Mouse (Mus musculus): Measurements from ENCODE around the gene Spout1.
A peak's percentile ranks its signal among the peaks of the same experiment; 100 is the strongest.

The Spout1 gene

DNA sequence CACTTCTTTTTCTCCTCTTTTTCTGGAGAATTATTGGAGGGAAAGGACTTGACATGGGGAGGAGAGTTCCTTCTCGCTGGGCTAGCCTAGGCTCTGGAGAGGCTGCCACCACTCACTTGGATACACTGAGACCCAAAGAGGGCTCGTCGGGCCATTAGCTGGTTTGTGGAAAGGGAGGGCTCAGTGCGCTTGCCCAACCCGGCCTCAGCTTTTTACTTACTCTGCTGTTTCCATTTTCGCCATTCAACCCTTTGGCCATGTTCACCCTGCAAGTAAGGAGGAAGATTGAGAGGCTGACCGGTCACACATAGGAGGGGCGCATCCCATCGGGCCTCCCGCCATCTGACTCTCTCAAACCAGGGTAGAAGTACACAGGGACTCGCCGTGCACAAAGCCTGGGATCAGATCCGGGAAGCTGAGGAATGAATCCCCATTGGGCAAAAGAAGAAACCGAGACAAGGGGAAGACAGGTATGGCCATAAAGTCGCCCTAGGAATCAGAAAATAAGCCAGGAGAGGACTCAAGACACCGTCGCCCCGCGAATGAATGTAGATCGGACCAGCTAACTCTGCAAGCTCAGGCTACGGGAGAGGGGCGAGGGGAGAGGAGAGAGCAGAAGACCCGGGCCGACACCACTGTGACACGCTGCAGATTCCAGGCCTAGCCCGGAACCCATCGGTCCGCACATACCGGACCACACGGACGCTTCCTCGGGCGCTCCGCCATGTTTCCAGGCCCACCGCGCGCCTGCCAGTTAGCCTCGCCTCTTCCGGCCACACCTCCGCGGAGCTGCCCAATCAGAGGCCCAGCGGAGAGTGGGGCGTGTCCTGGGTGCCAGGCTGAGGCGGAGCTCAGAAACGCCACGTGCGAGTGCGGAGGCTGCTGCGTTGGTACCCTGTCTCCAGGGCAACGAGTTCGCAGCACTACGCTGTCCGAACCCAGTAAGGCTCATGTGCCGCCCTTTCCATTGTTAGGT, at the start of gene Spout1:
Gene Spout1 (minus strand): TSS at position 760 of the 976 bp plus-strand sequence.
- DNase-seq (ENCODE audit: low spot score): peak; percentile 86

DNA sequence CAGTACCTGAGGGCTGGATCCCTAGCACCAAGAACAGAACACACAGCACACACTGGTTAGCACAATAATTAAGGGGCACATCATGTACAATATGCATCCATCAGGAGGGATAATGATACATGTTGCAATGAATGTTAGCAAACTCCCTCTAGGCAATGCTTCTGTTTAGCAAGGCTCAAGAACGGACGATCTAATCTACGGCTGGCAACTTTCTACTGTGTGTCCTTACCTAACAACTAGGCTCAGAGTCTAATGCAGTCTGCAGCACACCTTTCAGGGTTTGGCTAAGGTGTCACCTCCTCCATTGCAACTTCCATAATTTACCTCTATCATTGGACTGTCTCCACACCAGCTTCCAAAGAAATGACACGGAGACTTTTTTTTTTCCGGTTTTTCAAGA, 38.0 kb upstream of the Spout1 start:
- no peak for DNase-seq (ENCODE audit: low spot score)

GRCm38 (mm10) chr2:30215493-30215892, 37.2 kb upstream of the Spout1 start:
- no peak for DNase-seq (ENCODE audit: low spot score)

- DNase-seq (ENCODE audit: low spot score): no peak
These were observed 36.5 kb upstream of the Spout1 start for GRCm38 (mm10) chr2:30214745-30215144.

DNA sequence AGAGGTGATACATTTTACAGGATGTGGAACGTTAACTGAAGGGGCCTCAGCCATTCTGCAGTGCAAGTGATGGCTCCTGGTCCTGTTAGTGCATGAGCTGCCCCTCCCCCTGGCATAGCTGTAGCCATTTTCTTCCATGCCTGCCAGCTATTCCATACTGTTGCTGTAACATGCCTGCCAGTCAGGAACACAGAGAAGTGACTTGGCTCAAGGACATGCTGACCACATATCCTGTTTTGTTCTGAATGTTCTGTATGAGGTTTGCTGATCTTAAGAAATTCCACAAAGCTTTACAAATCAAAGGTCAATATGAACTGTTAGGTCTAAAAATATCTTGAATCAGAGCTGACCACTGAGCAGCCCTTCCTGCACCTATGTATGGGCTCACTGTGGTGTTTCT, 34.7 kb upstream of the Spout1 start:
- no peak for DNase-seq (ENCODE audit: low spot score)

- DNase-seq (ENCODE audit: low spot score): no peak
These were observed 33.9 kb upstream of the Spout1 start for GRCm38 (mm10) chr2:30212169-30212545.

- no peak for DNase-seq (ENCODE audit: low spot score)
These were observed 33.3 kb upstream of the Spout1 start for GRCm38 (mm10) chr2:30211408-30212168.

DNA sequence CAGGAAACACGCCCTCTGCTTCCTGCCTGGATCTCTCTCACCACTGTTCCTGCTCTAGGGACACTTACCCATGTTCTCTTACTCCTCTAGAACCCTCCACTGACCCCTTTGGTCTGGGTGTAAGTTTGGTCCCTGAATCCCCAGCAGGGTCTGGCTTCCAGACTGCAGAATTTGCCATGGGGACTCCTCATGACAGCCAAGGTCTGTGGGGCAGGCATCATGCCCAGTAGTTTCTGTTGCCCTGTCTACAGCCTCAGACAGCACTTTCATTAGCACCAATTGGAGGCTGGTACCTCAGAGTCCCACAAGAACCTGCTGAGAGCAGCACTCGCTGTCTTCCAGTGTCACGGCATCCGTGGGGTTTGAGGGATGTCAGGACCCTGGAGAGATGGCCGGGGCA, 29.6 kb upstream of the Spout1 start:
- no peak for DNase-seq (ENCODE audit: low spot score)

DNA sequence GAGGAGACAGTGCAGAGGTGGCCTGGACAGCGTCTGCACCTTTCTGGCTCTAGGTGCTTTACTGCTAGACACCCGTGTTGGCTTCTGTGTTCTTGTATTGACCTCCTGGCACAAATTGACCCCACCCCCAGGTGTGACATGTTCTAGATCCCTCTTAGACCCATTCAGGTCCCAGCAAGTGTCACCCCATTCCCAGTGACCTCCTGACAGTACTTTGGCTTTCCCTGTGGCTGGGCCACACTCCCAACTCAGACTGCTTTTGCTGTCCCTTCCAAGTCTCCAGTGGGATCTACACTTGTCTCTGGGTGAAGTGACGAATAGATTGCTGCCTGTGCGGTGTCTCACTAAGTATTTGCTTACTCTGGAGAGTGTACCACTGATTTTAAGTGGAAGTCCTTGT, 29.1 kb upstream of the Spout1 start:
- no peak for DNase-seq (ENCODE audit: low spot score)

- peak; percentile 69 for DNase-seq (ENCODE audit: low spot score)
These were observed 27.5 kb upstream of the Spout1 start, which contains the start of gene Kyat1 for GRCm38 (mm10) chr2:30205629-30206357. Kyat1 (minus strand) TSS chr2:30205847.

DNA sequence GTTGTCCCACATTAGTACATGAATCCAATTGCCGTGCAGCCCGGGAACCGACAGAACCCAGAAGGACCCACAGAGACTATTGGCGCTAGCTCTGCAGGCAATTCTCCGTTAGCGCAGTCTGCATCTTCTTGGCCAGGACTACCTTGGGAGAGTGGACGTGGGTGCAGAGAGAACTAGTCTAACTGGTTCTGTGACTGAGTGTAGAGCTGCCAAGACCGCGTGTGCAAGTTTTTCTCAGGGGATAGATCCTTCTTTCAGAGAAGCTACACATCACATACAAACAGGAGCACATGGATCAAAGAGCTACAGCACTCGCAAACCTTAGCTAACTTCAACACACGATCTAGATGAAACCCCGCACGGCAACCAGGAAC, 27.0 kb upstream of the Spout1 start:
- no peak for DNase-seq (ENCODE audit: low spot score)

DNA sequence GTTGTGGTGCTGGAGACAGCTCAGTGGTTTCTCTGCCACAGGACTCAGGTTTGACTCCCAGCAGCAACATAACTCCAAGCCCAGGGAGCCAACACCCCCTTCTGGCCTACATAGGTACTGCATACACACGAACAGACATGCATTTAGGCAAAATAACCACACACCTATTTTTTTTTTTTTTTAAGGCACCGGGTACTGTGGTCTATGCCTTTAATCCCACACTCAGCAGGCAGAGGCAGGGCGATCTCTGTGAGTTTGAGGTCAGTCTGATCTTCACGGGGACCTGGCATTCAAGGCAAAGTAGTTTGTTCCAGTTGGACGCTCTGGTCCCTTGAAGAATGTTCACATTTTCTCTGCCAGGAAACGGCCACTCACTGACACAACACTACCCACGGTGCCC, 25.2 kb upstream of the Spout1 start:
- no peak for DNase-seq (ENCODE audit: low spot score)

- DNase-seq (ENCODE audit: low spot score): no peak
These were observed 22.2 kb upstream of the Spout1 start for GRCm38 (mm10) chr2:30200388-30200925.

DNA sequence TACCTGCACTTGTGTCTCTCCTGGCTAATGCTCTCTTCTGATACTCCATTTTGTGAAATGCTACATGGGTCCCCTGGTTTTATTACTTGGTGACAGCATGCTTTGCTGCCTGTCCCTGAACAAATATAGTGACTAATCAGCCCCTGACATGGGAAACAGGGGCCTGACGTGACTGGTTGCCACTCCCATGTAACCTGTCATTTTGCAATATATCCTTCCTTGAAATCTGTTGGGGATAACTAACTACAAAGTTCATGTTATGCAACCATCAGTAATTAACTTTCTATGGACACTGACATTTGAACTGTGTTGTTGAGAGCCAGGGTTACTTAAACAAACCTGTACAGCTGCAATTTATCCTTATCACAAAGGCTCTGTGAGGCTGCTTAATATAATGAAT, 21.7 kb upstream of the Spout1 start:
- DNase-seq (ENCODE audit: low spot score): no peak

DNA sequence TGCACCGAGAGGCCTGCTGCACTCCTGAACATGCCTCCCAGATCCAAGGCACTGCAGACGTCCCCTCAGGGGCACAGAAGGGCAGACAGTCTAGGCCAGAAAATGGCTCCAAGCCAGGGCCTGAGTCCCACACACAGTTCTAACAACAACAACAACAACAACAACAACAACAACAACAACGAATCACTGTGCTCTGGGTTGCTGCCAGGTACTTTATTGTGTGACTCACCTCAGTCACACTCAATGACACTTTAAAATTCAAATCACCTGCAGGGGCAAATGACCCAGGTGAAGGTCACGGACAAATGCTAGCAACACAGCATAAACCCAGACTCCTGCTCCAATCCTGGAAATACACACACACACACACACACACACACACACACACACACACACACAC, 19.8 kb upstream of the Spout1 start:
- no peak for DNase-seq (ENCODE audit: low spot score)

DNA sequence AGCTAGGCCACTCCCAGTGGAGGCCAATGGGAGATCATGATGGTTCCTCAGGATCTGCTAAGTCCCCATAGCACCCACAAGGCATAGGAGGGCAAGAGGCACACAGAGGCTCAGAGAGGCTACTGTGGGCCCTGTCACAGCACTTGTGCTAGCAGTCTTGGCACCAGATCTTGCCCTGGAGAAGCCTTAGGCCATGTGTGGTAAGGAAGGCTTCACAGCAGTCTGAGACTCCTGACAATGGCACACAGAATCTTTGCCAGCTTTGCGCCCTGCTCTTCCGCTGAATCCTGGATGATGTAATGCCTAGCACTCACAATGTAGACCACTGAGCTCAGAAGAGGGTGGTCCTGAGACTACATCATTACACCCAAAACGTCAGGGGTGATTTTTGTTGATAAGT, 16.4 kb upstream of the Spout1 start:
- DNase-seq (ENCODE audit: low spot score): no peak

GRCm38 (mm10) chr2:30191790-30192580, 13.7 kb upstream of the Spout1 start:
- DNase-seq (ENCODE audit: low spot score): no peak

DNA sequence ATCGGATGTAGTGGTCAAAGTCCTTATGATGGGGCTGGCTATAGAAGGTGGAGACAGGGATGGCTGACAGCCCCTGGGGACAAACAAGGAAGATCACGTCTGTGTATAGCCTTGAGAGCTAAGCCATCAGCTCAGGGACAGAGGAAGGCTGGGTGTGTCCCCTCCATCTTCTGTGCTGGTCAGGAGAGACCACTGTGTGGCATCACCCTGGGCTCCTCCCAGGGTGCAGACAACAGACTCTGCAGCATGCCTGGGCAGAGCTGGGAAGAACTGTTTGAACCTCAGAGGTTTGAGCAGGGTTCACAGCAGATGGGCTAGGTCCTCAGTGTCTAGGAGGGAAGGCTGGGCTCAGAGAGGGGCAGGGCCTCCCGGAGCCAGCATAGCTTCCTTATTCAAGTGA, 7.4 kb upstream of the Spout1 start:
- no peak for DNase-seq (ENCODE audit: low spot score)

DNA sequence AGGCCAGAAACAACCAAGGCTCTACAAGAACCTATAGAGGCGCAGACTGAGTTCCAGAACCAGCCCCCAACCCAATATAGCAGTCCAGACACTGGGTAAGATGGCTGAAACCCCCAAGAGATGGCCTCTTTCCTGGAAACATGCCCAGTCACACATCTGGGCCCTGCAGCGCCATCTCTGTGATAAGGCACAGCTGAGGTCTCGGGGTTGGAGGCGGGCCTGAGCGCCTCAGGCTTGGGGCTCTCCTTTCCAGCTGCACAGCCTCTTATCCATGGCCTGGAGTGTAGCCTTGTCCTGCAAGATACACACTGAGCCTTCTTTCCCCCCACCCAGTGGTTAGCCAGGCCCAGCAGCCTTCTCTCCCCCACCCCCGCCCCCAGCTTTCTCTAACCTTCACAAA, 7.0 kb upstream of the Spout1 start:
- DNase-seq (ENCODE audit: low spot score): no peak

- DNase-seq (ENCODE audit: low spot score): no peak
These were observed 5.5 kb upstream of the Spout1 start for GRCm38 (mm10) chr2:30183721-30184120.

DNA sequence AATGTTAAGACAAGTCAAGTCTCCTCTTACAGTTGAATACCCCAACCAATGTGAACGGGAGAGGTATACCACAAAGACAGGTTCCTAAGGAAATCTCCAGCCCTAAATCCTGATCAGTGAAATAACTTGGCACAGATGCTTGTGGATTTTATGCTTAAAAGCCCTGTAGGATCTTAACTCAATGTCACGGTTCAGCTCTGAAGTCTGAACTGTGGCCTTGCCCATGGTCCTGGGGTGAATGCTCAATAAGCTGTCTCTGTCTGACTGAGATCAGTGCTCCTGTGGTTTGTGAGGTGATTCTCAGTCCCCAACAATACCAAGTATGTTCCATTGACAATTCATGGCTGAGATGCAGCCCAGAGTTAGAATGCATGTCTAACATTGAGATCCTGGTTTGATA, 4.2 kb upstream of the Spout1 start:
- DNase-seq (ENCODE audit: low spot score): no peak

Measured in ovary, postnatal 10 days (tissue).